Comparison of ENCODE assay signal across 8 mouse cellular contexts in the genomic region with DNA sequence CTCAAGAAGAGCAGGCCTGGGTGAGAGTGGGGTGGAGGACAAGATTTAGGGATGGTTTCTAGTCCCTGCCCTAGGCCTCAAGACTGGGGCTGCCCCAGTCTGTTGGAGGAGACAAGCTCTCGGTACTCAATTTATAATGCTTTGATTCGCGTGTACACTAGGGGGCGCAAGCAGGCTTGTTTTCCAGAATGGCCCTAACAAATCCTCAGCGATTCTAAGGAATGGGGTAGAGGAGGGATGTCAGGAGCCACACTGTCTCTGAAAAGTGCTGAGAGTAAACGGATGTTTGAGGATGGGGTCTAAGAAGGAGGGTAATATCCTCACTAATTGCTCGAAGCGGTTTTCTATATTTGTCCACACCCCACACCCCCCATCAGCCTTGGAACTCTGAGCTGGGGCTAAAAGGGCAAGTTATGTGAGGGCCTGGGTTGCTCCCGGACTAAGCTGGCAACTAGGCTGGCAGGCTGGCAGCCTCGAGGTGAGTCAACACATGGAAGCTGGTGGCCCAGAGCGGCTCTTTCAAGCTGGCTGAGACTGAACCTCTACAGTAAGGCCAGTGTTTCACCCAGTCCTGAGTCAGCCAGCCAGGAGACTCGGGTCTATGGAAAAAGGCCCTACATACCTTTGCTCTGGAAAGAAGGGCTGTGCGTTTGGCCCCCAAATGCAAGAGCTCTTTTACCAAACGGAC.
A peak's percentile ranks its signal among the peaks of the same experiment; 100 is the strongest.
DNase-seq lines count a peak whose midpoint lies in the region; ATAC-seq and TF ChIP-seq lines count a peak whose summit lies in the region.

No protein-coding gene starts in this region.

- no peak overlapping the region for H3K9ac ChIP-seq in heart, embryonic 15.5 days
- no peak overlapping the region for H3K9ac ChIP-seq in liver, embryonic 12.5 days
- H3K9ac ChIP-seq in neural tube, embryonic 11.5 days (ENCODE audit: low read length), result no peak overlapping the region
- no peak overlapping the region for H3K9ac ChIP-seq in stomach, postnatal 0 days (ENCODE audit: low read length)

- H3K4me3 ChIP-seq in brown adipose tissue, adult 24 weeks (ENCODE audit: insufficient read depth, low read depth, low read length), result no peak overlapping the region
- H3K4me3 ChIP-seq in heart, embryonic 15.5 days, result no peak overlapping the region
- H3K4me3 ChIP-seq in liver, embryonic 12.5 days, result no peak overlapping the region
- no peak overlapping the region for H3K4me3 ChIP-seq in neural tube, embryonic 11.5 days (ENCODE audit: low read depth, low read length)
- H3K4me3 ChIP-seq in stomach, postnatal 0 days (ENCODE audit: low read depth, low read length), result no peak overlapping the region

- ATAC-seq in heart, embryonic 15.5 days (replicated peaks; ENCODE audit: insufficient number of reproducible peaks, insufficient read depth, low FRiP score, low read depth), result peak; percentile 64
- peak; percentile 47; the same call in 1 of the 2 replicates for ATAC-seq in liver, embryonic 12.5 days
- ATAC-seq in neural tube, embryonic 11.5 days (ENCODE audit: insufficient read depth, low FRiP score, low TSS enrichment), result peak; percentile 75
- peak; percentile 85 for ATAC-seq in stomach, postnatal 0 days (ENCODE audit: low FRiP score, low TSS enrichment)

- TF ChIP-seq CTCF in stomach, postnatal 0 days (IDR thresholded peaks at IDR 0.05; ENCODE audit: low read depth), result peak; percentile 95

- peak overlapping the region; percentile 50 for H3K27ac ChIP-seq in brown adipose tissue, adult 24 weeks (replicated peaks; ENCODE audit: low read depth, low read length)
- peak overlapping the region; percentile 41 for H3K27ac ChIP-seq in heart, embryonic 15.5 days
- 0 out of 2 replicates have a peak overlapping the region, but pooled peaks have one; percentile 1 for H3K27ac ChIP-seq in liver, embryonic 12.5 days
- no peak overlapping the region for H3K27ac ChIP-seq in neural tube, embryonic 11.5 days (ENCODE audit: low read depth, low read length)
- H3K27ac ChIP-seq in stomach, postnatal 0 days (replicated peaks), result peak overlapping the region; percentile 79

- no peaks in the 10 kb centered on the region for H3K36me3 ChIP-seq in heart, embryonic 15.5 days
- no peaks in the 10 kb centered on the region for H3K36me3 ChIP-seq in liver, embryonic 12.5 days
- no peaks in the 10 kb centered on the region for H3K36me3 ChIP-seq in neural tube, embryonic 11.5 days (ENCODE audit: control insufficient read depth, insufficient read depth, low read length)
- no peaks in the 10 kb centered on the region for H3K36me3 ChIP-seq in stomach, postnatal 0 days (ENCODE audit: control insufficient read depth, insufficient read depth, low read length)

- no peak for TF ChIP-seq EP300 in stomach, postnatal 0 days (optimal IDR thresholded peaks at IDR 0.05)

- no peak overlapping the region for H3K4me2 ChIP-seq in heart, embryonic 15.5 days
- no peak overlapping the region for H3K4me2 ChIP-seq in liver, embryonic 12.5 days
- no peak overlapping the region for H3K4me2 ChIP-seq in neural tube, embryonic 11.5 days (ENCODE audit: low read depth)
- no peak overlapping the region for H3K4me2 ChIP-seq in stomach, postnatal 0 days (replicated peaks; ENCODE audit: low read depth)

- DNase-seq in CD4-positive, CD25-positive, alpha-beta regulatory T cell, adult 2 months (ENCODE audit: low read depth, low spot score), result peak; percentile 84
- peak; percentile 89 for DNase-seq in fibroblast of lung, adult 2 months (ENCODE audit: low read depth)
- DNase-seq in kidney, postnatal 14 days, result peak; percentile 89
- peak; percentile 87 for DNase-seq in neural tube, embryonic 11.5 days (ENCODE audit: low spot score)
- peak; percentile 89 for DNase-seq in stomach, postnatal 0 days (ENCODE audit: low spot score)

- 31% methylated on average over 14 of the region's 14 CpGs for WGBS in heart, embryonic 15.5 days
- WGBS in liver, embryonic 12.5 days (ENCODE audit: insufficient replicate concordance), result 31% methylated on average over 14 of the region's 14 CpGs
- 39% methylated on average over 14 of the region's 14 CpGs for WGBS in neural tube, embryonic 11.5 days
- WGBS in stomach, postnatal 0 days, result 25% methylated on average over 14 of the region's 14 CpGs

- H3K4me1 ChIP-seq in brown adipose tissue, adult 24 weeks (ENCODE audit: control insufficient read depth, insufficient read depth, insufficient read length, low read length), result 0 out of 2 replicates have a peak, but pooled peaks cover 3% of the 10 kb centered on the region
- peaks cover 4% of the 10 kb centered on the region for H3K4me1 ChIP-seq in heart, embryonic 15.5 days (replicated peaks)
- no peaks in the 10 kb centered on the region for H3K4me1 ChIP-seq in liver, embryonic 12.5 days
- no peaks in the 10 kb centered on the region for H3K4me1 ChIP-seq in neural tube, embryonic 11.5 days (ENCODE audit: control insufficient read depth, insufficient read depth, low read length)
- no peaks in the 10 kb centered on the region for H3K4me1 ChIP-seq in stomach, postnatal 0 days (replicated peaks; ENCODE audit: control insufficient read depth, insufficient read depth)

- no peaks in the 10 kb centered on the region for H3K27me3 ChIP-seq in heart, embryonic 15.5 days
- peaks cover 5% of the 10 kb centered on the region; the same call in 1 of the 2 replicates for H3K27me3 ChIP-seq in liver, embryonic 12.5 days (replicated peaks)
- no peaks in the 10 kb centered on the region for H3K27me3 ChIP-seq in neural tube, embryonic 11.5 days (ENCODE audit: control insufficient read depth, insufficient read depth, low read length)
- no peaks in the 10 kb centered on the region for H3K27me3 ChIP-seq in stomach, postnatal 0 days (ENCODE audit: control insufficient read depth, insufficient read depth, low read length)

- no peaks in the 10 kb centered on the region for H3K9me3 ChIP-seq in heart, embryonic 15.5 days (replicated peaks)
- H3K9me3 ChIP-seq in liver, embryonic 12.5 days (replicated peaks), result no peaks in the 10 kb centered on the region
- no peaks in the 10 kb centered on the region for H3K9me3 ChIP-seq in neural tube, embryonic 11.5 days (ENCODE audit: control insufficient read depth, low read length)
- H3K9me3 ChIP-seq in stomach, postnatal 0 days (ENCODE audit: control insufficient read depth, low read length), result no peaks in the 10 kb centered on the region
